Mouse (Mus musculus) kidney, embryonic 16.5 days (tissue): Measurements from ENCODE around the gene Celf6. TPM values are rescaled to one million over a fixed set of nuclear protein-coding genes. Genes with fewer than 3 reads are reported as not detected.

Source experiments
- ATAC-seq: fragments of 200-750 bp; cut with Nextera tagmentation; 2 replicates; pipeline ENCODE4 v1.8.0; 2017; ENCODE audit warnings: moderate TSS enrichment; ENCODE audit not compliant: low FRiP score, low TSS enrichment
- H3K27ac ChIP-seq: fragments of 300-500 bp; sonication (generic); 2 replicates; pipeline ENCODE4 v1.5.1; 2014; ENCODE audit warnings: low read length
- H3K27me3 ChIP-seq: fragments of 300-500 bp; sonication (generic); 2 replicates; pipeline ENCODE4 v1.6.1; 2014; ENCODE audit warnings: low read length, control low read depth, mixed read lengths; ENCODE audit not compliant: insufficient read depth
- H3K36me3 ChIP-seq: fragments of 300-500 bp; sonication (generic); 2 replicates; pipeline ENCODE4 v1.6.1; 2014; ENCODE audit warnings: low read length, control low read depth, mixed read lengths; ENCODE audit not compliant: insufficient read depth
- H3K4me1 ChIP-seq: fragments of 300-500 bp; sonication (generic); 2 replicates; pipeline ENCODE4 v1.6.1; 2014; ENCODE audit warnings: low read length, control low read depth, mixed read lengths; ENCODE audit not compliant: insufficient read depth
- H3K4me2 ChIP-seq: fragments of 300-500 bp; sonication (generic); replicated peaks from 2 replicates; pipeline ENCODE4 v1.6.1; 2014; ENCODE audit warnings: low read depth, low read length
- H3K4me3 ChIP-seq: fragments of 300-500 bp; sonication (generic); 2 replicates; pipeline ENCODE4 v1.5.1; 2014; ENCODE audit warnings: mild to moderate bottlenecking, low read length
- H3K9ac ChIP-seq: fragments of 300-500 bp; sonication (generic); replicated peaks from 2 replicates; pipeline ENCODE4 v1.6.1; 2014; ENCODE audit warnings: low read length
- H3K9me3 ChIP-seq: fragments of 300-500 bp; sonication (generic); 2 replicates; pipeline ENCODE4 v1.6.1; 2016; ENCODE audit warnings: low read length, control low read depth
- WGBS: fragments of 180-500 bp; shearing (Covaris S2); extraction: QIAGEN DNeasy Blood & Tissue Kit; methylation state at CpG from one replicate; pipeline ENCODE4 v1.1.7; 2014; 5-methylcytosine and 5-hydroxymethylcytosine counted together
- polyA plus RNA-seq: library from polyadenylated mRNA; unstranded; fragments of >200 nt; fragmentation: Nextera tagmentation; extraction: Ambion mirVana; gene quantifications from 2 replicates; pipeline ENCODE4 v1.2.1, GENCODE M21; 2015

The Celf6 gene
- polyA plus RNA-seq, 1 experiment from 2014 or later = 0.32 TPM

GRCm38 (mm10) chr9:59615797-59616196 lies 38.1 kb downstream of the Celf6 start:
- 89% methylated on average over 2 of the region's 2 CpGs for WGBS
- Histone ChIP-seq H3K9me3 (no peaks in the 10 kb centered on the region), H3K9ac (no peak overlapping the region), H3K4me2 (no peak overlapping the region), H3K27ac (no peak overlapping the region), H3K4me1 (peaks cover 12% of the 10 kb centered on the region), H3K4me3 (no peak overlapping the region), H3K27me3 (no peaks in the 10 kb centered on the region), H3K36me3 (no peaks in the 10 kb centered on the region)
- no peak for ATAC-seq

- no peaks in the 10 kb centered on the region for H3K9me3 ChIP-seq
- peaks cover 12% of the 10 kb centered on the region for H3K4me1 ChIP-seq
- WGBS = 1% methylated on average over 33 of the region's 36 CpGs
- H3K4me3 ChIP-seq = peak within 1 kb of the TSS; percentile 91
- peak within 1 kb of the TSS; percentile 78 for H3K4me2 ChIP-seq
- H3K27me3 ChIP-seq = no peaks in the 10 kb centered on the region
- no peaks in the 10 kb centered on the region for H3K36me3 ChIP-seq
- peak within 1 kb of the TSS; percentile 91 for H3K9ac ChIP-seq
- peak; percentile 100 for ATAC-seq
- H3K27ac ChIP-seq = peak within 1 kb of the TSS; percentile 95
These were observed 39.0 kb downstream of the Celf6 start, which contains the start of gene Parp6 for GRCm38 (mm10) chr9:59616622-59617306. TSS of gene Parp6 (plus strand) at chr9:59617284.

GRCm38 (mm10) chr9:59617307-59617973 lies 39.7 kb downstream of the Celf6 start:
- Histone ChIP-seq H3K27me3 (no peaks in the 10 kb centered on the region), H3K9me3 (no peaks in the 10 kb centered on the region), H3K9ac (peak overlapping the region; percentile 91), H3K4me2 (peak overlapping the region; percentile 78), H3K36me3 (peaks cover 4% of the 10 kb centered on the region; the same call in 1 of the 2 replicates), H3K27ac (peak overlapping the region; percentile 95), H3K4me3 (peak overlapping the region; percentile 91), H3K4me1 (peaks cover 12% of the 10 kb centered on the region)
- ATAC-seq = no peak; the same call in 1 of the 2 replicates
- WGBS = under 1% methylated on average over 48 of the region's 58 CpGs

GRCm38 (mm10) chr9:59638372-59638771 lies 60.7 kb downstream of the Celf6 start:
- Histone ChIP-seq H3K9me3 (no peaks in the 10 kb centered on the region), H3K27ac (no peak overlapping the region), H3K4me2 (no peak overlapping the region), H3K9ac (no peak overlapping the region), H3K4me3 (no peak overlapping the region), H3K4me1 (no peaks in the 10 kb centered on the region), H3K27me3 (no peaks in the 10 kb centered on the region), H3K36me3 (peaks cover 39% of the 10 kb centered on the region)
- 91% methylated on average over 1 of the region's 1 CpGs for WGBS
- ATAC-seq = no peak

- peaks cover 32% of the 10 kb centered on the region for H3K36me3 ChIP-seq
- no peaks in the 10 kb centered on the region for H3K27me3 ChIP-seq
These were observed 62.2 kb downstream of the Celf6 start for GRCm38 (mm10) chr9:59639936-59640335.

GRCm38 (mm10) chr9:59641320-59641719 lies 63.6 kb downstream of the Celf6 start:
- no peak overlapping the region for H3K4me3 ChIP-seq
- H3K9me3 ChIP-seq = no peaks in the 10 kb centered on the region
- no peak for ATAC-seq
- no peaks in the 10 kb centered on the region for H3K27me3 ChIP-seq
- H3K4me2 ChIP-seq = no peak overlapping the region
- H3K4me1 ChIP-seq = no peaks in the 10 kb centered on the region
- 73% methylated on average over 2 of the region's 2 CpGs for WGBS
- H3K36me3 ChIP-seq = peaks cover 27% of the 10 kb centered on the region
- no peak overlapping the region for H3K27ac ChIP-seq
- no peak overlapping the region for H3K9ac ChIP-seq

More at GRCm38 (mm10) chr9:59639936-59640335, 62.2 kb downstream of the Celf6 start:
- Histone ChIP-seq H3K27ac (no peak overlapping the region), H3K9ac (no peak overlapping the region), H3K4me3 (no peak overlapping the region), H3K4me2 (no peak overlapping the region), H3K9me3 (no peaks in the 10 kb centered on the region), H3K4me1 (no peaks in the 10 kb centered on the region)
- ATAC-seq = no peak
- WGBS = 95% methylated on average over 4 of the region's 4 CpGs

GRCm38 (mm10) chr9:59649911-59650310 lies 72.2 kb downstream of the Celf6 start:
- no peak overlapping the region for H3K9ac ChIP-seq
- H3K4me2 ChIP-seq = no peak overlapping the region
- H3K9me3 ChIP-seq = no peaks in the 10 kb centered on the region
- H3K27ac ChIP-seq = no peak overlapping the region
- no peak for ATAC-seq
- H3K27me3 ChIP-seq = no peaks in the 10 kb centered on the region
- H3K4me3 ChIP-seq = no peak overlapping the region
- peaks cover 17% of the 10 kb centered on the region for H3K36me3 ChIP-seq
- no peaks in the 10 kb centered on the region for H3K4me1 ChIP-seq
- WGBS = 94% methylated on average over 4 of the region's 4 CpGs

- no peak for ATAC-seq
- no peak overlapping the region for H3K4me2 ChIP-seq
- WGBS = 27% methylated on average over 3 of the region's 3 CpGs
These were observed 75.7 kb downstream of the Celf6 start for GRCm38 (mm10) chr9:59653371-59653770.

GRCm38 (mm10) chr9:59654450-59654983 lies 76.8 kb downstream of the Celf6 start:
- H3K9ac ChIP-seq = no peak overlapping the region
- H3K4me1 ChIP-seq = peaks cover 26% of the 10 kb centered on the region
- no peaks in the 10 kb centered on the region for H3K27me3 ChIP-seq
- no peak overlapping the region for H3K27ac ChIP-seq
- H3K9me3 ChIP-seq = no peaks in the 10 kb centered on the region
- H3K36me3 ChIP-seq = peaks cover 8% of the 10 kb centered on the region
- no peak overlapping the region for H3K4me2 ChIP-seq
- ATAC-seq = no peak
- WGBS = 85% methylated on average over 2 of the region's 2 CpGs
- no peak overlapping the region for H3K4me3 ChIP-seq

More at GRCm38 (mm10) chr9:59653371-59653770, 75.7 kb downstream of the Celf6 start:
- Histone ChIP-seq H3K4me3 (no peak overlapping the region), H3K9me3 (no peaks in the 10 kb centered on the region), H3K36me3 (peaks cover 17% of the 10 kb centered on the region), H3K4me1 (peaks cover 14% of the 10 kb centered on the region), H3K9ac (no peak overlapping the region), H3K27me3 (no peaks in the 10 kb centered on the region), H3K27ac (no peak overlapping the region)
